Mouse (Mus musculus): ENCODE measurements around the gene Lrrk1.
A peak's percentile ranks its signal among the peaks of the same experiment; 100 is the strongest.
"Not testable (repeated sequence)": the region's sequence is repeated elsewhere in the genome, so short reads cannot be mapped to it uniquely, and the experiment has no call there.

Gene Lrrk1

GRCm38 (mm10) chr7:66222621-66223091 is 165.5 kb downstream of the Lrrk1 start:
- no peak for DNase-seq (ENCODE audit: low read depth)

- no peak for DNase-seq (ENCODE audit: low read depth)
Measured at GRCm38 (mm10) chr7:66219794-66220227, 168.3 kb downstream of the Lrrk1 start.

GRCm38 (mm10) chr7:66219028-66219793 is 168.9 kb downstream of the Lrrk1 start:
- DNase-seq (ENCODE audit: low read depth), result peak; percentile 16

GRCm38 (mm10) chr7:66218193-66219014 is 169.7 kb downstream of the Lrrk1 start:
- DNase-seq (ENCODE audit: low read depth), result no peak

GRCm38 (mm10) chr7:66217531-66218094 is 170.5 kb downstream of the Lrrk1 start:
- DNase-seq (ENCODE audit: low read depth), result no peak

- no peak for DNase-seq (ENCODE audit: low read depth)
Measured at GRCm38 (mm10) chr7:66217011-66217410, 171.1 kb downstream of the Lrrk1 start.

- DNase-seq (ENCODE audit: low read depth), result no peak
Measured at GRCm38 (mm10) chr7:66215911-66216310, 172.2 kb downstream of the Lrrk1 start.

GRCm38 (mm10) chr7:66214477-66214876 is 173.7 kb downstream of the Lrrk1 start:
- DNase-seq (ENCODE audit: low read depth), result no peak

- DNase-seq (ENCODE audit: low read depth), result no peak
Measured at GRCm38 (mm10) chr7:66212887-66213286, 175.3 kb downstream of the Lrrk1 start.

GRCm38 (mm10) chr7:66209920-66210319 is 178.2 kb downstream of the Lrrk1 start:
- DNase-seq (ENCODE audit: low read depth), result no peak

GRCm38 (mm10) chr7:66201657-66202056 is 186.5 kb downstream of the Lrrk1 start:
- DNase-seq (ENCODE audit: low read depth), result no peak

- DNase-seq (ENCODE audit: low read depth), result no peak
Measured at GRCm38 (mm10) chr7:66200791-66201450, 187.2 kb downstream of the Lrrk1 start.

GRCm38 (mm10) chr7:66200383-66200782 is 187.8 kb downstream of the Lrrk1 start:
- DNase-seq (ENCODE audit: low read depth), result no peak

- DNase-seq (ENCODE audit: low read depth), result no peak
Measured at GRCm38 (mm10) chr7:66199391-66199831, 188.7 kb downstream of the Lrrk1 start.

GRCm38 (mm10) chr7:66198416-66198815 is 189.7 kb downstream of the Lrrk1 start:
- DNase-seq (ENCODE audit: low read depth), result peak; percentile 40

GRCm38 (mm10) chr7:66196609-66197445 is 191.3 kb downstream of the Lrrk1 start:
- DNase-seq (ENCODE audit: low read depth), result peak; percentile 70

- DNase-seq (ENCODE audit: low read depth), result no peak
Measured at GRCm38 (mm10) chr7:66195881-66196280, 192.3 kb downstream of the Lrrk1 start.

GRCm38 (mm10) chr7:66194511-66194910 is 193.6 kb downstream of the Lrrk1 start:
- DNase-seq (ENCODE audit: low read depth), result no peak

GRCm38 (mm10) chr7:66190385-66190784 is 197.8 kb downstream of the Lrrk1 start:
- DNase-seq (ENCODE audit: low read depth), result not testable (repeated sequence)

- no peak for DNase-seq (ENCODE audit: low read depth)
Measured at GRCm38 (mm10) chr7:66187581-66188231, 200.4 kb downstream of the Lrrk1 start.

GRCm38 (mm10) chr7:66185370-66185769 is 202.8 kb downstream of the Lrrk1 start:
- peak; percentile 83 for DNase-seq (ENCODE audit: low read depth)
